Mouse (Mus musculus) small intestine, adult 2 months (tissue): ENCODE results near the gene Tor1aip2.

Experiments
- CTCF ChIP-seq: fragments of 200-500 bp; IDR thresholded peaks from 2 replicates; pipeline ENCODE4 v1.5.1; 2012; ENCODE audit warnings: low read depth, mild to moderate bottlenecking, control low read depth, inconsistent platforms, low read length, moderate library complexity, mixed read lengths; ENCODE audit not compliant: insufficient replicate concordance, insufficient read length; ENCODE audit errors: extremely low read depth
- POLR2A ChIP-seq: fragments of 200-500 bp; IDR thresholded peaks from 2 replicates; pipeline ENCODE4 v1.6.1; 2012; ENCODE audit warnings: low read depth, mild to moderate bottlenecking, control low read depth, inconsistent platforms, low read length, moderate library complexity

DNA sequence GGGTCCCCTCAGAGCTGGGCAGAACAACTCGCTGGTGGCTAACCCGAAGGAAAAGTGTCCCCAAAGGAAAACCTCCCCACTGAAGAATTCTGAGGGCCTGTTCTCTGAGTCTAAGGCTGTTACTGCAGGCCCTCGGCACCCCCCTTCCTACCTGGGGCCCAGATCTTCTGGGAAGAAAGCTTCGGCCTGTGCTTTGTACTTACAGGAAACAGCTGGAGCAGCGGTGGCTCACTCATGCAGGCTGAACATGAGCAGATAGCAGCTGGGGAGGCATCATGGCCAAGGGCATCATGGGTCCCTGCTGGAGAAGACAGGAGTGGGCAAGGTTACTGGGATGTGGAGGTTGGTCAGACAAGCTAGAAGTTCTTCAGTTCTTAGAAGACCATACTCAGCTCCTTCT lies 52.4 kb downstream of the Tor1aip2 start:
- TF ChIP-seq CTCF (no peak), POLR2A (no peak)
